Mouse (Mus musculus) kidney, embryonic 14.5 days (tissue): ENCODE data around the gene Ccs. TPM values are rescaled to one million over a fixed set of nuclear protein-coding genes. Genes with fewer than 3 reads are reported as not detected.

ENCODE experiments used
- ATAC-seq: fragments of 200-750 bp; cut with Nextera tagmentation; 2 replicates; pipeline ENCODE4 v1.8.0; 2017; ENCODE audit warnings: moderate number of reproducible peaks, mild to moderate bottlenecking, moderate TSS enrichment, moderate library complexity; ENCODE audit not compliant: low FRiP score, low TSS enrichment
- H3K27ac ChIP-seq: fragments of 300-500 bp; sonication (generic); 2 replicates; pipeline ENCODE4 v1.5.1; 2014; ENCODE audit warnings: low read depth, mild to moderate bottlenecking, low read length, moderate library complexity, mixed read lengths
- H3K27me3 ChIP-seq: fragments of 300-500 bp; sonication (generic); 2 replicates; pipeline ENCODE4 v1.6.1; 2014; ENCODE audit warnings: mild to moderate bottlenecking, low read length; ENCODE audit not compliant: control insufficient read depth, insufficient read depth
- H3K36me3 ChIP-seq: fragments of 300-500 bp; sonication (generic); 2 replicates; pipeline ENCODE4 v1.6.1; 2014; ENCODE audit warnings: low read length, mixed read lengths; ENCODE audit not compliant: control insufficient read depth, insufficient read depth
- H3K4me1 ChIP-seq: fragments of 300-500 bp; sonication (generic); 2 replicates; pipeline ENCODE4 v1.6.1; 2014; ENCODE audit warnings: low read length, mixed read lengths; ENCODE audit not compliant: control insufficient read depth, insufficient read depth
- H3K4me2 ChIP-seq: fragments of 300-500 bp; sonication (generic); replicated peaks from 2 replicates; pipeline ENCODE4 v1.6.1; 2014; ENCODE audit warnings: low read depth, mild to moderate bottlenecking, low read length
- H3K4me3 ChIP-seq: fragments of 300-500 bp; sonication (generic); 2 replicates; pipeline ENCODE4 v1.5.1; 2014; ENCODE audit warnings: mild to moderate bottlenecking, low read length
- H3K9ac ChIP-seq: fragments of 300-500 bp; sonication (generic); 2 replicates; pipeline ENCODE4 v1.6.1; 2014; ENCODE audit warnings: low read depth, mild to moderate bottlenecking, low read length, moderate library complexity
- H3K9me3 ChIP-seq: fragments of 300-500 bp; sonication (generic); 2 replicates; pipeline ENCODE4 v1.6.1; 2016; ENCODE audit warnings: low read length; ENCODE audit not compliant: control insufficient read depth
- WGBS: fragments of 180-500 bp; shearing (Covaris S2); extraction: QIAGEN DNeasy Blood & Tissue Kit; methylation state at CpG from one replicate; pipeline ENCODE4 v1.1.7; 2014; 5-methylcytosine and 5-hydroxymethylcytosine counted together
- polyA plus RNA-seq: library from polyadenylated mRNA; unstranded; fragments of >200 nt; fragmentation: Nextera tagmentation; extraction: Ambion mirVana; gene quantifications from 2 replicates; pipeline ENCODE4 v1.2.1, GENCODE M21; 2014

The Ccs gene
- polyA plus RNA-seq, 1 experiment from 2014 or later, result 53.5 TPM

GRCm38 (mm10) chr19:4865147-4865546 is 26.0 kb upstream of the Ccs start:
- no peaks in the 10 kb centered on the region for H3K36me3 ChIP-seq
- H3K4me1 ChIP-seq, result 0 out of 2 replicates have a peak, but pooled peaks cover 5% of the 10 kb centered on the region
- H3K4me3 ChIP-seq, result no peak overlapping the region; the same call in 1 of the 2 replicates
- H3K27me3 ChIP-seq, result peaks cover 3% of the 10 kb centered on the region; the same call in 1 of the 2 replicates
- H3K4me2 ChIP-seq, result peak overlapping the region; percentile 15; the same call in 1 of the 2 replicates
- 0 out of 2 replicates have a peak, but pooled peaks have one; percentile 61 for ATAC-seq
- H3K9me3 ChIP-seq, result no peaks in the 10 kb centered on the region
- H3K9ac ChIP-seq, result peak overlapping the region; percentile 31; the same call in 1 of the 2 replicates
- no peak overlapping the region for H3K27ac ChIP-seq
- WGBS, result 6% methylated on average over 17 of the region's 17 CpGs

- no peak for ATAC-seq
- 73% methylated on average over 6 of the region's 6 CpGs for WGBS
Observed at GRCm38 (mm10) chr19:4863048-4863447, 23.9 kb upstream of the Ccs start.

GRCm38 (mm10) chr19:4859081-4859480 is 19.9 kb upstream of the Ccs start:
- no peaks in the 10 kb centered on the region for H3K36me3 ChIP-seq
- no peak overlapping the region for H3K9ac ChIP-seq
- ATAC-seq, result no peak
- H3K9me3 ChIP-seq, result no peaks in the 10 kb centered on the region
- H3K27ac ChIP-seq, result no peak overlapping the region
- no peak overlapping the region for H3K4me2 ChIP-seq
- H3K4me3 ChIP-seq, result no peak overlapping the region
- WGBS, result 65% methylated on average over 6 of the region's 6 CpGs
- H3K27me3 ChIP-seq, result no peaks in the 10 kb centered on the region
- H3K4me1 ChIP-seq, result peaks cover 3% of the 10 kb centered on the region; the same call in 1 of the 2 replicates

More at GRCm38 (mm10) chr19:4863048-4863447, 23.9 kb upstream of the Ccs start:
- no peak overlapping the region for H3K4me2 ChIP-seq
- peaks cover 3% of the 10 kb centered on the region; the same call in 1 of the 2 replicates for H3K27me3 ChIP-seq
- no peaks in the 10 kb centered on the region for H3K9me3 ChIP-seq
- no peak overlapping the region for H3K4me3 ChIP-seq
- H3K9ac ChIP-seq, result no peak overlapping the region
- H3K4me1 ChIP-seq, result 0 out of 2 replicates have a peak, but pooled peaks cover 5% of the 10 kb centered on the region
- no peaks in the 10 kb centered on the region for H3K36me3 ChIP-seq
- no peak overlapping the region for H3K27ac ChIP-seq

- peaks cover 3% of the 10 kb centered on the region; the same call in 1 of the 2 replicates for H3K4me1 ChIP-seq
- H3K27ac ChIP-seq, result no peak overlapping the region
- no peak for ATAC-seq
- H3K4me3 ChIP-seq, result peak overlapping the region; percentile 51; the same call in 1 of the 2 replicates
- no peaks in the 10 kb centered on the region for H3K36me3 ChIP-seq
- no peak overlapping the region for H3K9ac ChIP-seq
- H3K27me3 ChIP-seq, result no peaks in the 10 kb centered on the region
- H3K4me2 ChIP-seq, result peak overlapping the region; percentile 82; the same call in 1 of the 2 replicates
- WGBS, result 77% methylated on average over 4 of the region's 4 CpGs
- H3K9me3 ChIP-seq, result no peaks in the 10 kb centered on the region
Observed at GRCm38 (mm10) chr19:4855951-4856350, 16.8 kb upstream of the Ccs start.

GRCm38 (mm10) chr19:4855470-4855820 is 16.3 kb upstream of the Ccs start:
- Histone ChIP-seq H3K4me1 (peaks cover 3% of the 10 kb centered on the region; the same call in 1 of the 2 replicates), H3K27me3 (no peaks in the 10 kb centered on the region), H3K4me2 (peak overlapping the region; percentile 82), H3K9ac (peak overlapping the region; percentile 71), H3K27ac (no peak overlapping the region), H3K4me3 (peak overlapping the region; percentile 51), H3K36me3 (no peaks in the 10 kb centered on the region), H3K9me3 (no peaks in the 10 kb centered on the region)
- WGBS, result 3% methylated on average over 14 of the region's 14 CpGs
- ATAC-seq, result peak; percentile 71

- H3K4me3 ChIP-seq, result peak within 1 kb of the TSS; percentile 51
- H3K27me3 ChIP-seq, result no peaks in the 10 kb centered on the region
- H3K36me3 ChIP-seq, result no peaks in the 10 kb centered on the region
- peak within 1 kb of the TSS; percentile 71 for H3K9ac ChIP-seq
- H3K9me3 ChIP-seq, result no peaks in the 10 kb centered on the region
- H3K4me2 ChIP-seq, result peak within 1 kb of the TSS; percentile 82
- H3K27ac ChIP-seq, result no peak within 1 kb of the TSS
- H3K4me1 ChIP-seq, result peaks cover 3% of the 10 kb centered on the region; the same call in 1 of the 2 replicates
- WGBS, result 3% methylated on average over 45 of the region's 45 CpGs
- peak; percentile 92 for ATAC-seq
Observed at GRCm38 (mm10) chr19:4854552-4855469, 15.7 kb upstream of the Ccs start, which contains the start of gene Ctsf. TSS of gene Ctsf (plus strand) at chr19:4855130.

GRCm38 (mm10) chr19:4850281-4850680 is 11.1 kb upstream of the Ccs start:
- H3K4me3 ChIP-seq, result no peak overlapping the region
- peaks cover 3% of the 10 kb centered on the region; the same call in 1 of the 2 replicates for H3K4me1 ChIP-seq
- H3K9ac ChIP-seq, result no peak overlapping the region
- 54% methylated on average over 5 of the region's 5 CpGs for WGBS
- H3K4me2 ChIP-seq, result no peak overlapping the region
- H3K36me3 ChIP-seq, result no peaks in the 10 kb centered on the region
- no peaks in the 10 kb centered on the region for H3K9me3 ChIP-seq
- no peak for ATAC-seq
- H3K27ac ChIP-seq, result no peak overlapping the region
- no peaks in the 10 kb centered on the region for H3K27me3 ChIP-seq

GRCm38 (mm10) chr19:4849800-4850199 is 10.7 kb upstream of the Ccs start:
- no peak overlapping the region for H3K4me2 ChIP-seq
- ATAC-seq, result no peak
- 48% methylated on average over 4 of the region's 4 CpGs for WGBS
- no peaks in the 10 kb centered on the region for H3K36me3 ChIP-seq
- peaks cover 3% of the 10 kb centered on the region; the same call in 1 of the 2 replicates for H3K4me1 ChIP-seq
- no peak overlapping the region for H3K4me3 ChIP-seq
- H3K9ac ChIP-seq, result no peak overlapping the region
- H3K9me3 ChIP-seq, result no peaks in the 10 kb centered on the region
- H3K27me3 ChIP-seq, result no peaks in the 10 kb centered on the region
- H3K27ac ChIP-seq, result no peak overlapping the region

GRCm38 (mm10) chr19:4847490-4847889 is 8.4 kb upstream of the Ccs start:
- no peak for ATAC-seq
- WGBS, result 35% methylated on average over 7 of the region's 7 CpGs

More at GRCm38 (mm10) chr19:4847490-4847889, 8.4 kb upstream of the Ccs start:
- H3K9ac ChIP-seq, result no peak overlapping the region
- no peak overlapping the region for H3K4me2 ChIP-seq
- H3K4me1 ChIP-seq, result no peaks in the 10 kb centered on the region
- no peaks in the 10 kb centered on the region for H3K9me3 ChIP-seq
- no peaks in the 10 kb centered on the region for H3K27me3 ChIP-seq
- H3K36me3 ChIP-seq, result no peaks in the 10 kb centered on the region
- no peak overlapping the region for H3K27ac ChIP-seq
- no peak overlapping the region for H3K4me3 ChIP-seq
